Mouse (Mus musculus) heart, adult 2 months (tissue): Measurements from ENCODE around the gene Acrv1.
"Not testable (repeated sequence)": the region's sequence is repeated elsewhere in the genome, so short reads cannot be mapped to it uniquely, and the experiment has no call there.

ENCODE experiments used
- CTCF ChIP-seq: fragments of 200-600 bp; IDR thresholded peaks from 2 replicates; pipeline ENCODE4 v1.8.1; 2022; ENCODE audit warnings: antibody characterized with exemption, mild to moderate bottlenecking, moderate library complexity
- EP300 ChIP-seq: fragments of 200-500 bp; IDR thresholded peaks from 2 replicates; pipeline ENCODE4 v1.6.1; 2011; ENCODE audit warnings: low read depth, low read length, control low read depth; ENCODE audit not compliant: insufficient read depth
- POLR2A ChIP-seq: fragments of 200-500 bp; IDR thresholded peaks from 2 replicates; pipeline ENCODE4 v1.6.1; 2011; ENCODE audit warnings: mild to moderate bottlenecking, low read depth, low read length, control low read depth; ENCODE audit not compliant: insufficient read depth

- not testable (repeated sequence) for TF ChIP-seq POLR2A, CTCF, EP300
Observed at GRCm38 (mm10) chr9:36643276-36643675, 49.7 kb upstream of the Acrv1 start, which contains the start of gene A630095E13Rik.
